Mouse (Mus musculus) heart, adult 2 months (tissue): ENCODE measurements around the gene Lrp5.

Source experiments
- CTCF ChIP-seq: fragments of 200-600 bp; IDR thresholded peaks from 2 replicates; pipeline ENCODE4 v1.8.1; 2022; ENCODE audit warnings: antibody characterized with exemption, mild to moderate bottlenecking, moderate library complexity
- EP300 ChIP-seq: fragments of 200-500 bp; IDR thresholded peaks from 2 replicates; pipeline ENCODE4 v1.6.1; 2011; ENCODE audit warnings: low read depth, low read length, control low read depth; ENCODE audit not compliant: insufficient read depth
- POLR2A ChIP-seq: fragments of 200-500 bp; IDR thresholded peaks from 2 replicates; pipeline ENCODE4 v1.6.1; 2011; ENCODE audit warnings: mild to moderate bottlenecking, low read depth, low read length, control low read depth; ENCODE audit not compliant: insufficient read depth

- no peak for TF ChIP-seq POLR2A
- peak; percentile 79 for TF ChIP-seq CTCF
- peak; percentile 46; the same call in 1 of the 2 replicates for TF ChIP-seq EP300
Measured at GRCm38 (mm10) chr19:3699508-3700438, 13.4 kb upstream of the Lrp5 start.
